Mouse (Mus musculus): ENCODE results near the gene Kdf1. TPM values are rescaled to one million over a fixed set of nuclear protein-coding genes. Genes with fewer than 3 reads are reported as not detected.

Gene Kdf1
- polyA plus RNA-seq, 1 experiment, result 0.13 TPM

GRCm38 (mm10) chr4:133545272-133546231, 26.8 kb downstream of the Kdf1 start, which contains the start of gene Nudc:
Nudc (minus strand) TSS chr4:133545996.
- TF ChIP-seq POLR2A (IDR thresholded peaks at IDR 0.05; ENCODE audit: extremely low read depth, insufficient read depth, low read length) (peak; percentile 78), CTCF (IDR thresholded peaks at IDR 0.05; ENCODE audit: extremely low read depth, insufficient read depth, low read length) (no peak)
- peaks cover 3% of the 10 kb centered on the region; the same call in 1 of the 2 replicates for H3K4me1 ChIP-seq (ENCODE audit: control insufficient read depth, insufficient read depth, low read length)
- peak within 1 kb of the TSS; percentile 82 for H3K4me3 ChIP-seq (ENCODE audit: insufficient read depth, low read length)
- H3K27ac ChIP-seq (ENCODE audit: insufficient read depth, low read length), result no peak within 1 kb of the TSS

GRCm38 (mm10) chr4:133552029-133552428, 33.3 kb downstream of the Kdf1 start:
- TF ChIP-seq POLR2A (IDR thresholded peaks at IDR 0.05; ENCODE audit: extremely low read depth, insufficient read depth, low read length) (no peak), CTCF (IDR thresholded peaks at IDR 0.05; ENCODE audit: extremely low read depth, insufficient read depth, low read length) (no peak)
- no peak overlapping the region for H3K4me3 ChIP-seq (ENCODE audit: insufficient read depth, low read length)
- H3K4me1 ChIP-seq (ENCODE audit: control insufficient read depth, insufficient read depth, low read length), result no peaks in the 10 kb centered on the region
- no peak overlapping the region for H3K27ac ChIP-seq (ENCODE audit: insufficient read depth, low read length)

GRCm38 (mm10) chr4:133552768-133553447, 34.1 kb downstream of the Kdf1 start, which contains the start of gene Nr0b2:
Nr0b2 (plus strand) TSS chr4:133553376.
- TF ChIP-seq POLR2A (IDR thresholded peaks at IDR 0.05; ENCODE audit: extremely low read depth, insufficient read depth, low read length) (no peak), CTCF (IDR thresholded peaks at IDR 0.05; ENCODE audit: extremely low read depth, insufficient read depth, low read length) (no peak)
- Histone ChIP-seq H3K4me1 (ENCODE audit: control insufficient read depth, insufficient read depth, low read length) (no peaks in the 10 kb centered on the region), H3K27ac (ENCODE audit: insufficient read depth, low read length) (no peak within 1 kb of the TSS), H3K4me3 (ENCODE audit: insufficient read depth, low read length) (no peak within 1 kb of the TSS)

GRCm38 (mm10) chr4:133553448-133554330, 34.9 kb downstream of the Kdf1 start:
- TF ChIP-seq CTCF (IDR thresholded peaks at IDR 0.05; ENCODE audit: extremely low read depth, insufficient read depth, low read length) (no peak), POLR2A (IDR thresholded peaks at IDR 0.05; ENCODE audit: extremely low read depth, insufficient read depth, low read length) (no peak)
- H3K4me1 ChIP-seq (ENCODE audit: control insufficient read depth, insufficient read depth, low read length), result no peaks in the 10 kb centered on the region
- H3K4me3 ChIP-seq (ENCODE audit: insufficient read depth, low read length), result no peak overlapping the region
- no peak overlapping the region for H3K27ac ChIP-seq (ENCODE audit: insufficient read depth, low read length)

GRCm38 (mm10) chr4:133557041-133557717, 38.4 kb downstream of the Kdf1 start:
- Histone ChIP-seq H3K4me3 (ENCODE audit: insufficient read depth, low read length) (no peak overlapping the region), H3K4me1 (ENCODE audit: control insufficient read depth, insufficient read depth, low read length) (no peaks in the 10 kb centered on the region), H3K27ac (ENCODE audit: insufficient read depth, low read length) (no peak overlapping the region)
- TF ChIP-seq CTCF (IDR thresholded peaks at IDR 0.05; ENCODE audit: extremely low read depth, insufficient read depth, low read length), result no peak
- no peak for TF ChIP-seq POLR2A (IDR thresholded peaks at IDR 0.05; ENCODE audit: extremely low read depth, insufficient read depth, low read length)

GRCm38 (mm10) chr4:133559846-133560245, 41.1 kb downstream of the Kdf1 start:
- TF ChIP-seq POLR2A (IDR thresholded peaks at IDR 0.05; ENCODE audit: extremely low read depth, insufficient read depth, low read length) (no peak), CTCF (IDR thresholded peaks at IDR 0.05; ENCODE audit: extremely low read depth, insufficient read depth, low read length) (no peak)
- Histone ChIP-seq H3K27ac (ENCODE audit: insufficient read depth, low read length) (no peak overlapping the region), H3K4me3 (ENCODE audit: insufficient read depth, low read length) (no peak overlapping the region), H3K4me1 (ENCODE audit: control insufficient read depth, insufficient read depth, low read length) (no peaks in the 10 kb centered on the region)

- no peaks in the 10 kb centered on the region for H3K4me1 ChIP-seq (ENCODE audit: control insufficient read depth, insufficient read depth, low read length)
- H3K4me3 ChIP-seq (ENCODE audit: insufficient read depth, low read length), result no peak overlapping the region
- H3K27ac ChIP-seq (ENCODE audit: insufficient read depth, low read length), result no peak overlapping the region
- TF ChIP-seq CTCF (IDR thresholded peaks at IDR 0.05; ENCODE audit: extremely low read depth, insufficient read depth, low read length), result no peak
- no peak for TF ChIP-seq POLR2A (IDR thresholded peaks at IDR 0.05; ENCODE audit: extremely low read depth, insufficient read depth, low read length)
These were observed 42.9 kb downstream of the Kdf1 start for GRCm38 (mm10) chr4:133561622-133562021.

GRCm38 (mm10) chr4:133563123-133563571, 44.4 kb downstream of the Kdf1 start:
- Histone ChIP-seq H3K27ac (ENCODE audit: insufficient read depth, low read length) (no peak overlapping the region), H3K4me1 (ENCODE audit: control insufficient read depth, insufficient read depth, low read length) (no peaks in the 10 kb centered on the region), H3K4me3 (ENCODE audit: insufficient read depth, low read length) (no peak overlapping the region)
- TF ChIP-seq POLR2A (IDR thresholded peaks at IDR 0.05; ENCODE audit: extremely low read depth, insufficient read depth, low read length) (no peak), CTCF (IDR thresholded peaks at IDR 0.05; ENCODE audit: extremely low read depth, insufficient read depth, low read length) (no peak)

Data from cortical plate, adult 2 months (tissue).